Mouse (Mus musculus): ENCODE data around the gene Cdc42bpb.

The Cdc42bpb gene

DNA sequence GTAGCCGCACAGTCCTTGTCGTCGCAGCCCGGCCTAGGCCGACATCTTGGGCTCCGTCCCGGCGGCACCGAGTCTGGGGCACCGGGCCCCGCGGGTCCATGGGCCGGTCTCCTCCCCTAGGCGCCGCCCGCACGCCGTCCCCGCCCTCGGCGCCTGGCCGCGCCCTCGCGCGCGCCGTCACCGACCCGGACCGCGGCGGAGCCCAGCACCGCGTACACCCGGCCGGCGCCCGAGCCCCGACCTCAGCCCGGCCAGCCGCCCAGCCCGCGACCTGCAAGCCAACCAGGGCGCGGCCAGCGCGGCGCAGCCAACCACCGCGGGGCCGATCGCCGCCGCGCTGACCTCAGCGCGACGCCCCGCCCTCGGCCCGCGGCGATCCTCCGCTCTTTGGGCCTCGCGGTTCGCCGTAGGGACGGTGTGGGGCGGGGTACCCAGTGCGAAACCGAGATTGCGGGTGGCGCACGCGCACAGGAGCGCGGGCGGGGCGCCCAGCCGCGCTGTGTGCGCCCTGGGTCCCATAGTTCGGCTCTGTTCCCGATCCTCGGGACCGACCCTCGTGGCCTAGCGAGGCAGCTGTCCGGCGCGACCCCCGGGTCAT lies at the start of gene Cdc42bpb:
Cdc42bpb (minus strand) TSS at position 343 of the 598 bp plus-strand sequence.
- in situ Hi-C loops (cut with MboI, MseI), result no loop called here

- in situ Hi-C loops (cut with MboI, MseI), result loop anchor here (5.0 kb wide), 1 partner anchor 931 kb away; no protein-coding TSS in a partner anchor
Measured at GRCm38 (mm10) chr12:111425789-111426460, 48.4 kb upstream of the Cdc42bpb start.

- in situ Hi-C loops (cut with MboI, MseI), result loop anchor here (5.0 kb wide), 1 partner anchor 932 kb away; no protein-coding TSS in a partner anchor
Measured at GRCm38 (mm10) chr12:111425258-111425657, 47.7 kb upstream of the Cdc42bpb start.

GRCm38 (mm10) chr12:111424547-111424946 lies 47.0 kb upstream of the Cdc42bpb start:
- in situ Hi-C loops (cut with MboI, MseI), result no loop called here

DNA sequence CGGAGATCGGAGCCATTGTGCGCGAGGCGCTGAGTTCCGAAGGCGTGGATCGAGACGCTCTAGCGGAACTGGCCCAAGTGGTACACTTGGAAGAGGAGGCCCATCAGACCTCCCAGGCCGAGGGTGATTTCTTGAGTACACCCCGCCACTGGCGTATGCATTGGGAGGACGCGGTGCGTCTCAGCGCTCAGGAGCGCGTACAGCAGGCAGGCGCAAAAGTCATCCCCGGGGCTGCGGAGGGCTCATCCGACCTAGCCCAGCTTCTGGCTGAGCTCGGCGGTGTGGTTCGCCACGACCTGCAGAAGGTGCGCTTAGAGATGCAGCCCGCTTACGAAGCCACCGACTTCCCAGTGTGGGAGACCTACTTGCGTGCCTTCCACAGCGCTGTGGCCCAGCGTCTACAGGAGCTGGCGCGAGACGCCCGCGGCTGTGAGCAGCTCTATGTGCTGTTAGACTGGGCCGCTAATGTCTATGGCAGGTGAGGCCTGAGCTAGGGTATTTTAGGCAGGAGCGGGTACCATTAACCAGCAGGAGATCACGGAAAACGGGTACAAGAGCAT lies 46.1 kb upstream of the Cdc42bpb start:
- in situ Hi-C loops (cut with MboI, MseI), result no loop called here

DNA sequence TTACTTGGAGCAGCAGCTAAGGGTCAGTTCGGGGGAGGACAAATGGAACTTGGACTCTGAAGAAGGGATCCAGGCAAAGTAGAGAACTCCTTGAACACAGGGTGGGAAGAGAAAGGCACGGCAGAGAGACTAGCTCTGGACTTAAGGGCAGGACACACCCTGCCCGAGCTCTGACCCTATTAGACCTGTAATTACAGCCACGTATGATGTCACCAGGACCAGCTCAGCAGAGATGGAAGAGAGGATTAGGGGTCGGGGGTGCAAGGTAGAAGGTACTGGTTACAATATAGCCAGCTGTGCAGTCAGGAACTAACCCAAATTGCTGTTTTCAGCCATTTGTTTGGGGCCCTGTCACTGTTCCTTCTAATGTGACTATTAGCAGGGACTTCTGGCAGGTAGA lies 45.3 kb upstream of the Cdc42bpb start:
- in situ Hi-C loops (cut with MboI, MseI), result no loop called here

GRCm38 (mm10) chr12:111420946-111421709 lies 43.6 kb upstream of the Cdc42bpb start:
- in situ Hi-C loops (cut with MboI, MseI), result no loop called here

- in situ Hi-C loops (cut with MboI, MseI), result loop anchor here (5.0 kb wide), 2 partner anchors 37 to 97 kb away; no protein-coding TSS in a partner anchor
Measured at GRCm38 (mm10) chr12:111419918-111420317, 42.4 kb upstream of the Cdc42bpb start.

DNA sequence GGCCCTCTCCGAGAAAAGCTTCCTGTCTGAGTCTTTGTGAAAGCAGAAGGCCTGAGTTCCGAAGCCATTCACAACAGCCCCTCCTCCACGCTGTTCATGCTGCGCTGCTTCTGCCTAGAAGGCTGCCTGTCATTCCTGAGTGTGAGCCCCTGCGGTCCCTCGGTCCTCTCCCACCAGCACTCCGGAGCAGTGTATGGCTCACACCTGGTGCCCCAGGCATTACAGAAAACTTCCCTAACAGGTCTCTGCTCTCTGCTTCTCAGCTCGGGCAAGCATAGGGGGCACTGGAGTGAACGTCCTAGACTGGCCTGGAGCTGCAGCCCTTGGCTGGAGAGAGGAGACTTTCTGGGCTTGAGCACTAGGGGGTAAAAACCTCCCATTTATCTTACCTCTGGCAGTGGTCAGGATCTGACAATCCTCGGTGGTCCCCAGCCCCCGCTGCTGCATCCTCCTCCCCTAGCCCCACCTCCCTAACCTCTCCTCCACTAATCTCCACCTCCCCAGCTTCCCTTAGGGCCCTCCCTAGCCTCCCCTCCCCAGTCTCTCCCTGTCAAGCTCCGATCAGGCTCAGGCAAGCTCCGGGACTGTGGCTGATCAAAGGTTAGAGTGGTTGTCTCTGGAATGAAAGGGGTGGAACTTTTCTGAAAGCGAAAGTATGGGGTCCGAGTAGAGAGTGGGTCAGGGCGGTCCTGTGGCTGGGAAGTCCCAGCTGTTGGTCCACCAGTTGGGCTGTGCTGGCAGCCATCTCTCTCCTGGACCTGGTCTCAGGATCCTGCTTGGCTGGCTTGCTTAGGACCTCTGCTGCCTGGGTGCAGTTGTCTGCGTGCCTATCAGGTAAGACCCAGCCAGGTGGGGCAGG lies 39.6 kb upstream of the Cdc42bpb start, which contains the start of gene Exoc3l4:
Exoc3l4 (plus strand) TSS at position 97 of the 859 bp plus-strand sequence.
- in situ Hi-C loops (cut with MboI, MseI), result loop anchor here (5.0 kb wide), 2 partner anchors 40 to 100 kb away; no protein-coding TSS in a partner anchor

- in situ Hi-C loops (cut with MboI, MseI), result no loop called here
Measured at GRCm38 (mm10) chr12:111413300-111413699, 35.8 kb upstream of the Cdc42bpb start.

- in situ Hi-C loops (cut with MboI, MseI), result no loop called here
Measured at GRCm38 (mm10) chr12:111412581-111413284, 35.2 kb upstream of the Cdc42bpb start.

DNA sequence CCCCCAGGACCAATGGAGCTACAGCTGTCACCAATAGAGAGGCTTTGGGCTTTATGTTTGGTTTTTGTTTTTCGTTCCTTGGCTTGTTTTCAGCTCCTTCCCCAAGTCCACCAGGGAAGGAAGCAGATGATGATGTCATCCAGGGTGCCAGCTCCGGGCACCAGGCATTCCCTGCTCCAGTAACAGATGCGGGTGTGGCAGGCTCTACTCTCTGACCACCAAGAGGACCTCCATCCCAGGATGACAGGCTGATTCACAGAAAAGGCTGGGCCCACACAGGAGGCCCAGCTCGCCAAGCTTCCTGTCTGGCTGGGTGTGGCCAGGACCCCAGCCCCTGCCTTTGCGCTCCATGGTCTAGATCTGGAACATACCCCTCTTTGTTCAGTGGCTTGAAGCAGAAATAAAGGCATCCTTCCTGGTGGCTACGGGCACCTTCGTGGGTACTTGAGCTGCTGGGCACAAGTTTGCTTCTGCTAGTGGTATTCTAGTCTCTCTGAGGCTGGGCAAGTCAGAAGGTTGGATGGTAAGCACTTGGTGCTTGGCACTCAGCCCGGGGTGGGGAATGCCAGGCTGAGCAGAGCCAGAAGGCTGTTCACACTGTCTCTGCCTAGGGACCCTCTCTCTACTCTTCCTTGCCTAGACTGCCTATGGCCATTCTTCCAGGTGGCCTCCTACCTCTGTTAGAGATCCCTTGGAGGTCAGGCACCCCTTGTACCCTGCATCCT lies 34.3 kb upstream of the Cdc42bpb start:
- in situ Hi-C loops (cut with MboI, MseI), result no loop called here

GRCm38 (mm10) chr12:111409583-111409982 lies 32.1 kb upstream of the Cdc42bpb start:
- in situ Hi-C loops (cut with MboI, MseI), result no loop called here

DNA sequence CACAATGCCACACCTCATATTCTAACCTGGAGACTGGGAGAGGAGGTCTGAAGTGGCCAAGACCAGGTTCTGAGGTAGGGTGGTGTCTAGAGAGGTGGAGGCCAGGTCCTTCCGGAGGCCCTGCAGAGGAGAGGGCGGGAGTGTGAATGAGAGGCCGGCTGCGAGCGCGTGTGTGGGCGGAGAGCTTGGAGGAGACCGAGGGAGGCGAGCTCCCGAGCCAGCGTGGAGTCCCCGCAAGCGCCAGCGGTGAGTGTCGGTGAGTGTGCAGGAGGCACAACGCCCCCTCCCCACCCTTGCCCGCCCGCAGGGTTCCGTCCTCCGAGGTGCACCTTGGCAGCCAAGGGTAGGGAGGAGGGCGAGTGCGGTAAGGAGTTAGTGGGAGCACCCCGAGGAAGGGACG lies 29.1 kb upstream of the Cdc42bpb start, which contains the start of gene Lbhd2:
Lbhd2 (plus strand) TSS at position 188 of the 400 bp plus-strand sequence.
- in situ Hi-C loops (cut with MboI, MseI), result no loop called here

GRCm38 (mm10) chr12:111404880-111405279 lies 27.4 kb upstream of the Cdc42bpb start:
- in situ Hi-C loops (cut with MboI, MseI), result loop anchor here (5.0 kb wide), 1 partner anchor 108 kb away; no protein-coding TSS in a partner anchor

GRCm38 (mm10) chr12:111401454-111402184 lies 24.1 kb upstream of the Cdc42bpb start:
- in situ Hi-C loops (cut with MboI, MseI), result loop anchor here (5.0 kb wide), 1 partner anchor 104 kb away; no protein-coding TSS in a partner anchor

DNA sequence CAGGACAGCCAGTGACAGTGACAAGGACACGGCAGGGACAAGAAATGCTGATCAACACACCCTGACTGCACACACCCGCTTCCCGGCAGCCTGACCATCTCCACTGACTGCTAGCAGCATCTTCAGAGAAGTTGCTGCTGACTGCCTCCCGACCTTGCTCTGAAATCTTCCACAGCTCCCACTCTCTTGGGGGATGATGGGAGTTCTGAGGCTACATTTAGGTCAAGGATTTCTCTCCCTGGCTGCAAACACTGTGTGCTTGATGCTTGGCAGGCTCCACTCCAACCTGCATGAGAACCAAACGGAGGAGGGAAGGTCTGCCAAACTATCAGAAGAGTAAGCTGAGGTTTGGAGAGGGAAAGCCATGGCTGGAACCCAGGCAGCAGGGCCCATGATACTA lies 19.5 kb upstream of the Cdc42bpb start:
- in situ Hi-C loops (cut with MboI, MseI), result no loop called here

- in situ Hi-C loops (cut with MboI, MseI), result no loop called here
Measured at GRCm38 (mm10) chr12:111394008-111394407, 16.5 kb upstream of the Cdc42bpb start.

DNA sequence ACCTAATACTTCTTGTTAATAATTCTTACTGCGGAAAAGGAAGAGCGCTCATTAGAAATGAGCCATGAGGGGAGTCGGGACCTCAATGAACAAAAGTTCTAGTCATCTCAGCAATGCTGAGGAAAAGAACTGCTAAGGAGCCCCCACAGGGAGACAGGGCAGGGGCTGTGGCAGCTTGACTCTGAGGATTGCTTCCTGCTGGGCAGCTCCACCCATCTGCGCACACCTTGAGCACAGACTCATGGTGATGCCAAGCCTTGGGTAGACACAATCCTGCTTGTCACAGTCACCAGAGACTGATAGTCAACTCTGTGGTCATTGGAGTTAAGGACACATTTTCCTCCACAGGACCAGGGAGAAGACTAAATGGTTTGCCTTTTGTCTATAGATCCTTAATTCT lies 9.6 kb upstream of the Cdc42bpb start:
- in situ Hi-C loops (cut with MboI, MseI), result no loop called here
